In genomic region chr14:102907411-102908103, GRCm38 (mm10) we compare ENCODE assay signal across 20 mouse cellular contexts.
A peak's percentile ranks its signal among the peaks of the same experiment; 100 is the strongest.
DNase-seq lines count a peak whose midpoint lies in the region; ATAC-seq and TF ChIP-seq lines count a peak whose summit lies in the region.
"Had no signal": no experiment of that assay in that cellular context is flagged by ENCODE, and none has a peak within 500 bp of the region (broad histone marks: within the 10 kb centered on the region; RNA-seq: fewer than 3 reads in every experiment).

No protein-coding gene starts in this region.

- peaks cover 38% of the 10 kb centered on the region for H3K4me1 ChIP-seq in spleen, adult 2 months (ENCODE audit: control insufficient read depth, insufficient read depth, insufficient read length)
- H3K4me1 ChIP-seq in liver, postnatal 0 days (ENCODE audit: insufficient read depth) = peaks cover 9% of the 10 kb centered on the region
- H3K4me1 ChIP-seq: forebrain, embryonic 13.5 days; midbrain, embryonic 15.5 days had no signal

- no peak for TF ChIP-seq CTCF in spleen, adult 2 months (IDR thresholded peaks at IDR 0.05; ENCODE audit: extremely low read depth, insufficient read depth, insufficient read length, insufficient replicate concordance)
- no peak for TF ChIP-seq CTCF in liver, postnatal 0 days (IDR thresholded peaks at IDR 0.05; ENCODE audit: low read depth)

- intact Hi-C loops in heart, postnatal 25 days (cut with DNase I) = no loop called here

- ATAC-seq in liver, postnatal 0 days = peak; percentile 53
- ATAC-seq: forebrain, embryonic 13.5 days; hindbrain, postnatal 0 days; midbrain, embryonic 15.5 days had no signal

- H3K4me3 ChIP-seq in spleen, adult 2 months (ENCODE audit: extremely low read depth, insufficient read depth, insufficient read length) = no peak overlapping the region
- no peak overlapping the region for H3K4me3 ChIP-seq in liver, postnatal 0 days (ENCODE audit: low read depth, low read length)
- H3K4me3 ChIP-seq: forebrain, embryonic 13.5 days; midbrain, embryonic 15.5 days had no signal

- peak overlapping the region; percentile 94 for H3K27ac ChIP-seq in spleen, adult 2 months (ENCODE audit: insufficient read depth, low read length)
- peak overlapping the region; percentile 89 for H3K27ac ChIP-seq in liver, postnatal 0 days (ENCODE audit: low read depth)
- H3K27ac ChIP-seq: forebrain, embryonic 13.5 days; hindbrain, postnatal 0 days; liver, embryonic 14.5 days; midbrain, embryonic 15.5 days had no signal

- no peak overlapping the region for H3K9ac ChIP-seq in liver, postnatal 0 days (replicated peaks)
- H3K9ac ChIP-seq: forebrain, embryonic 13.5 days; liver, embryonic 14.5 days; midbrain, embryonic 15.5 days had no signal

- H3K36me3 ChIP-seq in spleen, adult 2 months (ENCODE audit: control insufficient read depth, insufficient read depth, low read length) = no peaks in the 10 kb centered on the region
- no peaks in the 10 kb centered on the region for H3K36me3 ChIP-seq in liver, postnatal 0 days (replicated peaks; ENCODE audit: insufficient read depth, low read length)
- H3K36me3 ChIP-seq: midbrain, embryonic 15.5 days had no signal

- peak; percentile 19 for DNase-seq in heart, adult 8-10 months (ENCODE audit: low spot score)
- DNase-seq in heart, postnatal 25 days (ENCODE audit: low spot score) = no peak
- peak in 1 of 2 experiments; percentile 45 for DNase-seq in spleen, adult 2 months (ENCODE audit: low read depth in 1 of 2, low spot score in 2 of 2)
- no peak for DNase-seq in spleen, adult 12 weeks (ENCODE audit: low spot score)
- DNase-seq in liver, postnatal 0 days = no peak
- DNase-seq in neural tube, embryonic 10.5 days (ENCODE audit: extremely low spot score, low spot score) = no peak
- DNase-seq in embryo, embryonic 10.5 days (ENCODE audit: low spot score) = no peak
- no peak for DNase-seq in adrenal gland, adult 2 months
- DNase-seq: cerebellum, adult 11 months; cerebellum, postnatal 14 days; gastrocnemius, postnatal 14 days; heart, postnatal 4 days; kidney, adult 11 months; kidney, postnatal 25 days; left cerebral cortex, postnatal 4 days had no signal

- no peak for TF ChIP-seq EP300 in liver, postnatal 0 days (IDR thresholded peaks at IDR 0.05; ENCODE audit: low read depth)

- TF ChIP-seq POLR2A in spleen, adult 2 months (IDR thresholded peaks at IDR 0.05; ENCODE audit: low read depth, low read length) = no peak

- 38% methylated on average over 6 of the region's 6 CpGs for WGBS in spleen, adult 2 months
- WGBS in liver, postnatal 0 days (ENCODE audit: insufficient replicate concordance) = 55% methylated on average over 6 of the region's 6 CpGs

- H3K4me2 ChIP-seq in liver, postnatal 0 days (ENCODE audit: low read depth, low read length) = peak overlapping the region; percentile 42; the same call in 1 of the 2 replicates
- H3K4me2 ChIP-seq: forebrain, embryonic 13.5 days; heart, embryonic 11.5 days; midbrain, embryonic 15.5 days had no signal

- no peaks in the 10 kb centered on the region for H3K9me3 ChIP-seq in liver, postnatal 0 days (ENCODE audit: low read length)
- H3K9me3 ChIP-seq: forebrain, embryonic 13.5 days; midbrain, embryonic 15.5 days had no signal

- H3K27me3 ChIP-seq in spleen, adult 2 months (ENCODE audit: control insufficient read depth, insufficient read depth, low read length) = no peaks in the 10 kb centered on the region
- no peaks in the 10 kb centered on the region for H3K27me3 ChIP-seq in liver, postnatal 0 days (ENCODE audit: insufficient read depth, low read length)
- H3K27me3 ChIP-seq: forebrain, embryonic 13.5 days; midbrain, embryonic 15.5 days had no signal
